Mouse (Mus musculus) small intestine, adult 2 months (tissue): Measurements from ENCODE around the gene Gigyf2.

ENCODE experiments used
- CTCF ChIP-seq: fragments of 200-500 bp; IDR thresholded peaks from 2 replicates; pipeline ENCODE4 v1.5.1; 2012; ENCODE audit warnings: low read depth, mild to moderate bottlenecking, control low read depth, inconsistent platforms, low read length, moderate library complexity, mixed read lengths; ENCODE audit not compliant: insufficient replicate concordance, insufficient read length; ENCODE audit errors: extremely low read depth
- POLR2A ChIP-seq: fragments of 200-500 bp; IDR thresholded peaks from 2 replicates; pipeline ENCODE4 v1.6.1; 2012; ENCODE audit warnings: low read depth, mild to moderate bottlenecking, control low read depth, inconsistent platforms, low read length, moderate library complexity

- no peak for TF ChIP-seq POLR2A
- TF ChIP-seq CTCF = no peak
These were observed 17.2 kb upstream of the Gigyf2 start for GRCm38 (mm10) chr1:87309621-87310020.
